Mouse (Mus musculus) limb, embryonic 11.5 days (tissue): ENCODE measurements around the gene Stard13. TPM values are rescaled to one million over a fixed set of nuclear protein-coding genes. Genes with fewer than 3 reads are reported as not detected.
A peak's percentile ranks its signal among the peaks of the same experiment; 100 is the strongest.

ENCODE experiments used
- ATAC-seq: fragments of 200-750 bp; cut with Nextera tagmentation; 2 replicates; pipeline ENCODE4 v1.8.0; 2017; ENCODE audit warnings: low read depth; ENCODE audit not compliant: insufficient number of reproducible peaks, low FRiP score, low TSS enrichment
- DNase-seq: peaks from one replicate; pipeline ENCODE4 v3.0.0-alpha.2; 2015; ENCODE audit warnings: low spot score
- H3K27ac ChIP-seq: fragments of 300-500 bp; sonication (generic); replicated peaks from 2 replicates; pipeline ENCODE4 v1.5.1; 2014; ENCODE audit warnings: low read depth, mild to moderate bottlenecking, low read length
- H3K27me3 ChIP-seq: fragments of 300-500 bp; sonication (generic); 2 replicates; pipeline ENCODE4 v1.6.1; 2014; ENCODE audit warnings: mild to moderate bottlenecking, low read length, mixed read lengths; ENCODE audit not compliant: control insufficient read depth, insufficient read depth
- H3K36me3 ChIP-seq: fragments of 300-500 bp; sonication (generic); 2 replicates; pipeline ENCODE4 v1.6.1; 2014; ENCODE audit warnings: mild to moderate bottlenecking, low read length, moderate library complexity, mixed read lengths; ENCODE audit not compliant: control insufficient read depth, insufficient read depth
- H3K4me1 ChIP-seq: fragments of 300-500 bp; sonication (generic); 2 replicates; pipeline ENCODE4 v1.6.1; 2014; ENCODE audit warnings: low read length, mixed read lengths; ENCODE audit not compliant: control insufficient read depth, insufficient read depth
- H3K4me2 ChIP-seq: fragments of 300-500 bp; sonication (generic); 2 replicates; pipeline ENCODE4 v1.6.1; 2014; ENCODE audit warnings: low read depth, mild to moderate bottlenecking, moderate library complexity; ENCODE audit not compliant: severe bottlenecking
- H3K4me3 ChIP-seq: fragments of 300-500 bp; sonication (generic); 2 replicates; pipeline ENCODE4 v1.5.1; 2014; ENCODE audit warnings: low read depth, low read length
- H3K9ac ChIP-seq: fragments of 300-500 bp; sonication (generic); 2 replicates; pipeline ENCODE4 v1.6.1; 2014; ENCODE audit warnings: mild to moderate bottlenecking, low read length
- H3K9me3 ChIP-seq: fragments of 300-500 bp; sonication (generic); 2 replicates; pipeline ENCODE4 v1.6.1; 2016; ENCODE audit warnings: low read length; ENCODE audit not compliant: control insufficient read depth
- WGBS: fragments of 180-500 bp; shearing (Covaris S2); extraction: QIAGEN DNeasy Blood & Tissue Kit; methylation state at CpG from one replicate; pipeline ENCODE4 v1.1.7; 2014; 5-methylcytosine and 5-hydroxymethylcytosine counted together
- polyA plus RNA-seq: library from polyadenylated mRNA; unstranded; fragments of >200 nt; fragmentation: Nextera tagmentation; extraction: Ambion mirVana; gene quantifications from 2 replicates; pipeline ENCODE4 v1.2.1, GENCODE M21; 2014

Stard13 gene
- polyA plus RNA-seq, 1 experiment from 2014 or later = 3.7 TPM

GRCm38 (mm10) chr5:151070896-151071295 is 162.7 kb downstream of the Stard13 start:
- peak; percentile 47 for DNase-seq
- H3K4me2 ChIP-seq = no peak overlapping the region
- H3K36me3 ChIP-seq = no peaks in the 10 kb centered on the region
- no peak overlapping the region for H3K9ac ChIP-seq
- no peaks in the 10 kb centered on the region for H3K9me3 ChIP-seq
- WGBS = 21% methylated on average over 6 of the region's 6 CpGs
- no peak overlapping the region for H3K4me3 ChIP-seq
- peak; percentile 75 for ATAC-seq
- peaks cover 11% of the 10 kb centered on the region for H3K4me1 ChIP-seq
- H3K27me3 ChIP-seq = no peaks in the 10 kb centered on the region
- peak overlapping the region; percentile 66 for H3K27ac ChIP-seq

GRCm38 (mm10) chr5:151069569-151069968 is 164.1 kb downstream of the Stard13 start:
- H3K4me2 ChIP-seq = no peak overlapping the region
- H3K27ac ChIP-seq = no peak overlapping the region
- no peaks in the 10 kb centered on the region for H3K27me3 ChIP-seq
- ATAC-seq (no peak), DNase-seq (no peak)
- WGBS = 81% methylated on average over 2 of the region's 2 CpGs
- no peaks in the 10 kb centered on the region for H3K36me3 ChIP-seq
- no peak overlapping the region for H3K9ac ChIP-seq
- H3K4me3 ChIP-seq = no peak overlapping the region
- peaks cover 11% of the 10 kb centered on the region for H3K4me1 ChIP-seq
- no peaks in the 10 kb centered on the region for H3K9me3 ChIP-seq

GRCm38 (mm10) chr5:151066016-151066415 is 167.6 kb downstream of the Stard13 start:
- H3K36me3 ChIP-seq = peaks cover 8% of the 10 kb centered on the region; the same call in 1 of the 2 replicates
- H3K9me3 ChIP-seq = peaks cover 4% of the 10 kb centered on the region; the same call in 1 of the 2 replicates
- H3K4me2 ChIP-seq = no peak overlapping the region
- no peak overlapping the region for H3K27ac ChIP-seq
- H3K27me3 ChIP-seq = no peaks in the 10 kb centered on the region
- H3K4me1 ChIP-seq = peaks cover 7% of the 10 kb centered on the region; the same call in 1 of the 2 replicates
- no peak overlapping the region for H3K4me3 ChIP-seq
- DNase-seq = no peak
- 82% methylated on average over 5 of the region's 5 CpGs for WGBS
- H3K9ac ChIP-seq = no peak overlapping the region
- ATAC-seq = no peak

GRCm38 (mm10) chr5:151065228-151065627 is 168.4 kb downstream of the Stard13 start:
- Histone ChIP-seq H3K4me2 (no peak overlapping the region), H3K27ac (no peak overlapping the region), H3K9ac (no peak overlapping the region), H3K27me3 (no peaks in the 10 kb centered on the region), H3K4me3 (no peak overlapping the region), H3K36me3 (peaks cover 8% of the 10 kb centered on the region; the same call in 1 of the 2 replicates), H3K9me3 (peaks cover 4% of the 10 kb centered on the region; the same call in 1 of the 2 replicates), H3K4me1 (no peaks in the 10 kb centered on the region)
- ATAC-seq (no peak), DNase-seq (no peak)
- 83% methylated on average over 1 of the region's 1 CpGs for WGBS

GRCm38 (mm10) chr5:151061942-151062341 is 171.7 kb downstream of the Stard13 start:
- H3K4me2 ChIP-seq = no peak overlapping the region
- no peak for DNase-seq
- no peak for ATAC-seq
- H3K9me3 ChIP-seq = peaks cover 4% of the 10 kb centered on the region; the same call in 1 of the 2 replicates
- H3K4me1 ChIP-seq = peaks cover 3% of the 10 kb centered on the region; the same call in 1 of the 2 replicates
- no peak overlapping the region for H3K27ac ChIP-seq
- no peak overlapping the region for H3K4me3 ChIP-seq
- H3K27me3 ChIP-seq = no peaks in the 10 kb centered on the region
- H3K36me3 ChIP-seq = peaks cover 8% of the 10 kb centered on the region; the same call in 1 of the 2 replicates
- 95% methylated on average over 2 of the region's 2 CpGs for WGBS
- no peak overlapping the region for H3K9ac ChIP-seq

- Histone ChIP-seq H3K27me3 (no peaks in the 10 kb centered on the region), H3K4me1 (peaks cover 7% of the 10 kb centered on the region; the same call in 1 of the 2 replicates), H3K9ac (no peak overlapping the region), H3K4me2 (no peak overlapping the region), H3K4me3 (no peak overlapping the region), H3K27ac (no peak overlapping the region), H3K36me3 (peaks cover 8% of the 10 kb centered on the region; the same call in 1 of the 2 replicates), H3K9me3 (peaks cover 4% of the 10 kb centered on the region; the same call in 1 of the 2 replicates)
- ATAC-seq (no peak), DNase-seq (no peak)
- 57% methylated on average over 12 of the region's 12 CpGs for WGBS
Observed at GRCm38 (mm10) chr5:151060476-151060875, 173.2 kb downstream of the Stard13 start.

GRCm38 (mm10) chr5:151059772-151060171 is 173.9 kb downstream of the Stard13 start:
- H3K9me3 ChIP-seq = peaks cover 4% of the 10 kb centered on the region; the same call in 1 of the 2 replicates
- 81% methylated on average over 5 of the region's 5 CpGs for WGBS
- H3K27ac ChIP-seq = no peak overlapping the region
- ATAC-seq (no peak), DNase-seq (no peak)
- H3K27me3 ChIP-seq = no peaks in the 10 kb centered on the region
- peaks cover 8% of the 10 kb centered on the region; the same call in 1 of the 2 replicates for H3K36me3 ChIP-seq
- no peak overlapping the region for H3K4me3 ChIP-seq
- no peak overlapping the region for H3K9ac ChIP-seq
- peaks cover 10% of the 10 kb centered on the region for H3K4me1 ChIP-seq
- H3K4me2 ChIP-seq = no peak overlapping the region

- no peaks in the 10 kb centered on the region for H3K27me3 ChIP-seq
- peaks cover 10% of the 10 kb centered on the region for H3K4me1 ChIP-seq
- no peak overlapping the region for H3K4me3 ChIP-seq
- no peak overlapping the region for H3K4me2 ChIP-seq
- ATAC-seq (no peak), DNase-seq (no peak)
- H3K9ac ChIP-seq = no peak overlapping the region
- WGBS = 86% methylated on average over 10 of the region's 10 CpGs
- H3K27ac ChIP-seq = no peak overlapping the region
- peaks cover 4% of the 10 kb centered on the region; the same call in 1 of the 2 replicates for H3K9me3 ChIP-seq
- H3K36me3 ChIP-seq = peaks cover 8% of the 10 kb centered on the region; the same call in 1 of the 2 replicates
Observed at GRCm38 (mm10) chr5:151059352-151059751, 174.3 kb downstream of the Stard13 start.

GRCm38 (mm10) chr5:151057716-151058115 is 175.9 kb downstream of the Stard13 start:
- Histone ChIP-seq H3K4me1 (peaks cover 10% of the 10 kb centered on the region), H3K4me3 (no peak overlapping the region), H3K27ac (no peak overlapping the region), H3K4me2 (no peak overlapping the region), H3K36me3 (peaks cover 6% of the 10 kb centered on the region; the same call in 1 of the 2 replicates), H3K9ac (no peak overlapping the region), H3K27me3 (no peaks in the 10 kb centered on the region), H3K9me3 (peaks cover 4% of the 10 kb centered on the region; the same call in 1 of the 2 replicates)
- DNase-seq (no peak), ATAC-seq (no peak)
- WGBS = 91% methylated on average over 5 of the region's 5 CpGs
